Mouse (Mus musculus): Measurements from ENCODE around the gene Rnf39.

DNA sequence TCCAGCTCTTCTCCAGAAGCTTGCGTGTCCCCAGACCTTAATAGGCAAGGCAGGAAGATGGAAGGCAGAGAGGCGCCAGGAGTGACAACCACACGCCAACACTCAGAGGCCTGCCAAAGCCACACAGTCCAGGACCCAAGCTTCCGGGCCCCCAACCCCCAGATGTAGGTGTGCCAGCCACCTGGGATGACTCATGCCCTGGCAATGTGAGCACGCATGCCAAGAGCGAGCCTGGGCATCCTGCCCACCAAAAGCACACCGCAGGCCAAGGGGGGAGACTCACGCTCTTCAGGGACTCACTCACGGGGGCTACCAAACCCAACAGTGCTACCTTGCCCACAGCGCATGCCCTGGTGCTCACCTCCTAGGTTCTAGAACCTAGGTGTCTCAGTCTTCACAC lies 327 bp upstream of the Rnf39 start:
- no peak for TF ChIP-seq CTCF (conservative IDR thresholded peaks at IDR 0.05; ENCODE audit: insufficient read depth, insufficient read length, low read depth, low read length)
- TF ChIP-seq POLR2A (IDR thresholded peaks at IDR 0.05; ENCODE audit: low read depth, low read length) = no peak

Measured in kidney, adult 2 months (tissue).